8 mouse cellular contexts compared by ENCODE assay signal in the genomic region with DNA sequence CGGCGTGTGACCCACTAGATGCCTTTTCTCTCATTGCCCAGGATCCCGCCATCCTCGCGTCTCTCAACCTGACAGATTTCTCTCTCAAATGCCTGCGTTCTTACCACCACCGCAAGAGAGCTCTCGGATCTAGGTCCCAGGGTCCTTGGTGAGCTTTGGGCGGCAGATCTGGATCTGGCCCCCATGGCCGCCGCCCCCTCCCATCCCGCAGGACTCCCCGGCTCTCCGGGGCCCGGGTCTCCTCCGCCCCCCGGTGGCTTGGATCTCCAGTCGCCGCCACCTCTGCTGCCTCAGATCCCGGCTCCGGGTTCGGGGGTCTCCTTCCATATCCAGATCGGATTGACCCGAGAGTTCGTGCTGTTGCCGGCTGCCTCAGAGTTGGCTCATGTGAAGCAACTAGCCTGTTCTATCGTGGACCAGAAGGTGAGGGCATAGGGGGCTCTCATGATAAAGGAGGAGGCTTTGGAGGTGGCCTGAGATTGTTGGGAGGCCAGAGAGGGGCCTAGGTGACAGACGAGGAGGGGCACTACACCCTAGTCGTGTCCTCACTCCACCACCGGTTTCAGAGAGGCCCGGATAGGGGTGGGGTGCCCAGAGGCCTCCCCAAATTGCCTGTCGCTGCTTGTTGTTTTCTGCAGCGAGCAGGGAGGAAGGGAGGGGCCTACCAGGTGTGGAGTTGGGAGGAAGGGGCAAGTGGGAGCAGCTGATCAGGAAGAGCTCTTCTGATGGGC. TPM values are rescaled to one million over a fixed set of nuclear protein-coding genes. Genes with fewer than 3 reads are reported as not detected.
DNase-seq lines count a peak whose midpoint lies in the region; ATAC-seq and TF ChIP-seq lines count a peak whose summit lies in the region.

No protein-coding gene starts in this region.

- H3K36me3 ChIP-seq in forebrain, embryonic 16.5 days (ENCODE audit: control insufficient read depth, insufficient read depth) = peaks cover 15% of the 10 kb centered on the region
- H3K36me3 ChIP-seq in intestine, embryonic 15.5 days = peaks cover 19% of the 10 kb centered on the region
- H3K36me3 ChIP-seq in liver, postnatal 0 days (replicated peaks; ENCODE audit: insufficient read depth, low read length) = peaks cover 30% of the 10 kb centered on the region
- peaks cover 34% of the 10 kb centered on the region for H3K36me3 ChIP-seq in neural tube, embryonic 13.5 days

- H3K27me3 ChIP-seq in forebrain, embryonic 16.5 days (replicated peaks; ENCODE audit: control insufficient read depth, insufficient read depth, low read length) = no peaks in the 10 kb centered on the region
- H3K27me3 ChIP-seq in intestine, embryonic 15.5 days (replicated peaks) = no peaks in the 10 kb centered on the region
- H3K27me3 ChIP-seq in liver, postnatal 0 days (ENCODE audit: insufficient read depth, low read length) = no peaks in the 10 kb centered on the region
- no peaks in the 10 kb centered on the region for H3K27me3 ChIP-seq in neural tube, embryonic 13.5 days

- peak overlapping the region; percentile 76 for H3K4me3 ChIP-seq in forebrain, embryonic 16.5 days (replicated peaks; ENCODE audit: low read length)
- H3K4me3 ChIP-seq in intestine, embryonic 15.5 days (replicated peaks) = peak overlapping the region; percentile 55
- H3K4me3 ChIP-seq in liver, postnatal 0 days (ENCODE audit: low read depth, low read length) = peak overlapping the region; percentile 70
- H3K4me3 ChIP-seq in neural tube, embryonic 13.5 days = peak overlapping the region; percentile 55

- H3K9ac ChIP-seq in forebrain, embryonic 16.5 days (replicated peaks; ENCODE audit: low read depth, low read length) = peak overlapping the region; percentile 66
- H3K9ac ChIP-seq in intestine, embryonic 15.5 days = peak overlapping the region; percentile 71
- H3K9ac ChIP-seq in liver, postnatal 0 days (replicated peaks) = peak overlapping the region; percentile 74
- peak overlapping the region; percentile 83 for H3K9ac ChIP-seq in neural tube, embryonic 13.5 days

- no peak for ATAC-seq in forebrain, embryonic 16.5 days
- 0 out of 2 replicates have a peak, but pooled peaks have one; percentile 8 for ATAC-seq in intestine, embryonic 15.5 days
- peak; percentile 16 for ATAC-seq in liver, postnatal 0 days
- 0 out of 2 replicates have a peak, but pooled peaks have one; percentile 8 for ATAC-seq in neural tube, embryonic 13.5 days (ENCODE audit: low read depth)

- peak overlapping the region; percentile 54 for H3K27ac ChIP-seq in forebrain, embryonic 16.5 days (ENCODE audit: low read length)
- H3K27ac ChIP-seq in intestine, embryonic 15.5 days = peak overlapping the region; percentile 78
- peak overlapping the region; percentile 73 for H3K27ac ChIP-seq in liver, postnatal 0 days (ENCODE audit: low read depth)
- H3K27ac ChIP-seq in neural tube, embryonic 13.5 days (replicated peaks) = peak overlapping the region; percentile 69

- no peak for TF ChIP-seq EP300 in liver, postnatal 0 days (IDR thresholded peaks at IDR 0.05; ENCODE audit: low read depth)

- whole genome bisulfite sequencing in forebrain, embryonic 16.5 days = under 1% methylated on average over 33 of the region's 33 CpGs
- WGBS in intestine, embryonic 15.5 days = 3% methylated on average over 33 of the region's 33 CpGs
- WGBS in liver, postnatal 0 days (ENCODE audit: insufficient replicate concordance) = 2% methylated on average over 33 of the region's 33 CpGs
- WGBS in neural tube, embryonic 13.5 days = 2% methylated on average over 33 of the region's 33 CpGs

- H3K4me2 ChIP-seq in forebrain, embryonic 16.5 days (ENCODE audit: low read length) = peak overlapping the region; percentile 97
- H3K4me2 ChIP-seq in intestine, embryonic 15.5 days (replicated peaks) = peak overlapping the region; percentile 99
- H3K4me2 ChIP-seq in liver, postnatal 0 days (ENCODE audit: low read depth, low read length) = peak overlapping the region; percentile 98
- peak overlapping the region; percentile 97 for H3K4me2 ChIP-seq in neural tube, embryonic 13.5 days

- H3K9me3 ChIP-seq in forebrain, embryonic 16.5 days (ENCODE audit: control insufficient read depth, low read length) = no peaks in the 10 kb centered on the region
- no peaks in the 10 kb centered on the region for H3K9me3 ChIP-seq in intestine, embryonic 15.5 days
- H3K9me3 ChIP-seq in liver, postnatal 0 days (ENCODE audit: low read length) = no peaks in the 10 kb centered on the region
- no peaks in the 10 kb centered on the region for H3K9me3 ChIP-seq in neural tube, embryonic 13.5 days

- peak; percentile 30 for DNase-seq in urinary bladder, postnatal 25 days (ENCODE audit: low spot score)
- no peak for DNase-seq in urinary bladder, postnatal 4 days (ENCODE audit: low spot score in 2 of 2)
- DNase-seq in liver, postnatal 0 days = peak; percentile 46
- DNase-seq in right cerebral cortex, postnatal 36 days (ENCODE audit: low spot score in 2 of 2) = no peak
- DNase-seq in layer of hippocampus, postnatal 25 days (ENCODE audit: extremely low spot score in 1 of 2, low spot score in 1 of 2) = no peak

- no peak for TF ChIP-seq CTCF in liver, postnatal 0 days (IDR thresholded peaks at IDR 0.05; ENCODE audit: low read depth)

- H3K4me1 ChIP-seq in forebrain, embryonic 16.5 days (replicated peaks; ENCODE audit: control insufficient read depth, insufficient read depth, low read length) = peaks cover 26% of the 10 kb centered on the region
- peaks cover 29% of the 10 kb centered on the region for H3K4me1 ChIP-seq in intestine, embryonic 15.5 days (replicated peaks)
- peaks cover 35% of the 10 kb centered on the region for H3K4me1 ChIP-seq in liver, postnatal 0 days (ENCODE audit: insufficient read depth)
- peaks cover 34% of the 10 kb centered on the region for H3K4me1 ChIP-seq in neural tube, embryonic 13.5 days (replicated peaks)

RNA-seq across cellular contexts. Expression of gene Prkd2, which starts 0.9 kb away (rescaled TPM):
- 6.6 TPM in 2 replicates for polyA plus RNA-seq in forebrain, embryonic 16.5 days (2015; fragmentation: Nextera tagmentation; extraction: Ambion mirVana)
- polyA plus RNA-seq in intestine, embryonic 15.5 days (2015; fragmentation: Nextera tagmentation; extraction: Ambion mirVana) = 9.7 and 12.5 TPM in 2 replicates
- polyA plus RNA-seq in liver, postnatal 0 days (2015; fragmentation: Nextera tagmentation; extraction: Ambion mirVana) = 4.3 and 5.0 TPM in 2 replicates
- polyA plus RNA-seq in neural tube, embryonic 13.5 days (2015; fragmentation: Nextera tagmentation; extraction: Ambion mirVana) = 6.3 and 6.8 TPM in 2 replicates
- 1 to 10 TPM; 5.2 to 6.9 TPM for total RNA-seq in layer of hippocampus, postnatal 25 days (2021)

RNA-seq across cellular contexts. Expression of gene Fkrp, which starts 27.1 kb away (rescaled TPM):
- polyA plus RNA-seq in forebrain, embryonic 16.5 days (2015; fragmentation: Nextera tagmentation; extraction: Ambion mirVana) = 23.1 and 29.0 TPM in 2 replicates
- polyA plus RNA-seq in intestine, embryonic 15.5 days (2015; fragmentation: Nextera tagmentation; extraction: Ambion mirVana) = 25.1 and 25.6 TPM in 2 replicates
- 7.4 and 8.7 TPM in 2 replicates for polyA plus RNA-seq in liver, postnatal 0 days (2015; fragmentation: Nextera tagmentation; extraction: Ambion mirVana)
- 40.0 and 45.9 TPM in 2 replicates for polyA plus RNA-seq in neural tube, embryonic 13.5 days (2015; fragmentation: Nextera tagmentation; extraction: Ambion mirVana)
- 10 to 100 TPM; 46.7 to 47.7 TPM for total RNA-seq in layer of hippocampus, postnatal 25 days (2021)

RNA-seq across cellular contexts. Expression of gene Strn4, which starts 27.9 kb away (rescaled TPM):
- 189 and 204 TPM in 2 replicates for polyA plus RNA-seq in forebrain, embryonic 16.5 days (2015; fragmentation: Nextera tagmentation; extraction: Ambion mirVana)
- 77.3 and 85.5 TPM in 2 replicates for polyA plus RNA-seq in intestine, embryonic 15.5 days (2015; fragmentation: Nextera tagmentation; extraction: Ambion mirVana)
- 15.9 and 18.4 TPM in 2 replicates for polyA plus RNA-seq in liver, postnatal 0 days (2015; fragmentation: Nextera tagmentation; extraction: Ambion mirVana)
- polyA plus RNA-seq in neural tube, embryonic 13.5 days (2015; fragmentation: Nextera tagmentation; extraction: Ambion mirVana) = 155 and 174 TPM in 2 replicates
- total RNA-seq in layer of hippocampus, postnatal 25 days (2021) = 100 to 1,000 TPM; 322 to 327 TPM

RNA-seq across cellular contexts. Expression of gene Dact3, which starts 31.5 kb away (rescaled TPM):
- polyA plus RNA-seq in forebrain, embryonic 16.5 days (2015; fragmentation: Nextera tagmentation; extraction: Ambion mirVana) = 2.1 and 2.6 TPM in 2 replicates
- polyA plus RNA-seq in intestine, embryonic 15.5 days (2015; fragmentation: Nextera tagmentation; extraction: Ambion mirVana) = 3.1 and 3.2 TPM in 2 replicates
- 0.09 TPM in 2 replicates for polyA plus RNA-seq in liver, postnatal 0 days (2015; fragmentation: Nextera tagmentation; extraction: Ambion mirVana)
- polyA plus RNA-seq in neural tube, embryonic 13.5 days (2015; fragmentation: Nextera tagmentation; extraction: Ambion mirVana) = 3.7 and 3.9 TPM in 2 replicates
- total RNA-seq in layer of hippocampus, postnatal 25 days (2021) = 100 to 1,000 TPM; 150 to 160 TPM

RNA-seq across cellular contexts. Expression of gene Gng8, which starts 48.0 kb away (rescaled TPM):
- 1.9 and 4.5 TPM in 2 replicates for polyA plus RNA-seq in forebrain, embryonic 16.5 days (2015; fragmentation: Nextera tagmentation; extraction: Ambion mirVana)
- 7.4 and 8.3 TPM in 2 replicates for polyA plus RNA-seq in intestine, embryonic 15.5 days (2015; fragmentation: Nextera tagmentation; extraction: Ambion mirVana)
- polyA plus RNA-seq in liver, postnatal 0 days (2015; fragmentation: Nextera tagmentation; extraction: Ambion mirVana) = 0.15 and 0.20 TPM in 2 replicates
- 15.4 and 24.1 TPM in 2 replicates for polyA plus RNA-seq in neural tube, embryonic 13.5 days (2015; fragmentation: Nextera tagmentation; extraction: Ambion mirVana)
- total RNA-seq in layer of hippocampus, postnatal 25 days (2021) = 1 to 10 TPM; 2.5 to 3.2 TPM

Comparison
In these comparisons a context has a peak if more than half of its experiments do, and no peak if none do; other contexts are left out.
1. DNase-seq: peak in urinary bladder, postnatal 25 days (single experiment) and liver, postnatal 0 days (single experiment); none in urinary bladder, postnatal 4 days (0 of 2), right cerebral cortex, postnatal 36 days (0 of 2) and layer of hippocampus, postnatal 25 days (0 of 2).
2. Peak in every context shown above with its lines, with median percentiles within 50 percentile points of each other: H3K27ac ChIP-seq, H3K4me2 ChIP-seq, H3K4me3 ChIP-seq and H3K9ac ChIP-seq.